Mouse (Mus musculus) lung, adult 2 months (tissue): ENCODE results near the gene Bcas3. TPM values are rescaled to one million over a fixed set of nuclear protein-coding genes. Genes with fewer than 3 reads are reported as not detected.

Experiments
- DNase-seq: peaks from one replicate; pipeline ENCODE4 v3.0.0; 2022
- H3K4me1 ChIP-seq: fragments of 200-500 bp; 2 replicates; pipeline ENCODE4 v1.6.1; 2011; ENCODE audit warnings: low read length; ENCODE audit not compliant: control insufficient read depth, insufficient read depth
- H3K4me3 ChIP-seq: fragments of 200-500 bp; replicated peaks from 2 replicates; pipeline ENCODE3; 2011; ENCODE audit warnings: low read depth, mild to moderate bottlenecking, control low read depth, low read length; ENCODE audit errors: extremely low read depth
- CTCF ChIP-seq: fragments of 200-500 bp; IDR thresholded peaks from 2 replicates; pipeline ENCODE4 v1.5.1; 2011; ENCODE audit warnings: mild to moderate bottlenecking, low read length, control low read depth; ENCODE audit not compliant: insufficient read depth
- POLR2A ChIP-seq: fragments of 200-500 bp; IDR thresholded peaks from 2 replicates; pipeline ENCODE4 v1.6.1; 2011; ENCODE audit warnings: low read depth, mild to moderate bottlenecking, control low read depth, low read length, borderline replicate concordance; ENCODE audit errors: extremely low read depth
- WGBS: fragments of 180-500 bp; shearing (Covaris S2); methylation state at CpG from one replicate; pipeline ENCODE4 v1.1.7; 2018; 5-methylcytosine and 5-hydroxymethylcytosine counted together
- polyA plus RNA-seq: library from polyadenylated mRNA; depleted of rRNA; stranded (reverse); fragments of >200 nt; gene quantifications from 2 replicates; pipeline ENCODE4 v1.2.3, GENCODE M21; 2012

The Bcas3 gene
- polyA plus RNA-seq, 1 experiment, result 55.7 TPM

- 23% methylated on average over 67 of the region's 67 CpGs for WGBS
- H3K4me1 ChIP-seq, result peaks cover 2% of the 10 kb centered on the region; the same call in 1 of the 2 replicates
- no peak for TF ChIP-seq POLR2A
- TF ChIP-seq CTCF, result no peak
- no peak for DNase-seq
- H3K4me3 ChIP-seq, result peak overlapping the region; percentile 77
Observed at GRCm38 (mm10) chr11:85837648-85838423, 484.9 kb downstream of the Bcas3 start.

- no peak for DNase-seq
- TF ChIP-seq CTCF, result no peak
- 40% methylated on average over 20 of the region's 20 CpGs for WGBS
- Histone ChIP-seq H3K4me3 (peak overlapping the region; percentile 77), H3K4me1 (peaks cover 4% of the 10 kb centered on the region; the same call in 1 of the 2 replicates)
Observed at GRCm38 (mm10) chr11:85838424-85839257, 485.7 kb downstream of the Bcas3 start.

- H3K4me3 ChIP-seq, result peak overlapping the region; percentile 77
- H3K4me1 ChIP-seq, result peaks cover 4% of the 10 kb centered on the region; the same call in 1 of the 2 replicates
- WGBS, result 54% methylated on average over 7 of the region's 7 CpGs
- TF ChIP-seq CTCF (no peak), POLR2A (no peak)
- DNase-seq, result no peak
Observed at GRCm38 (mm10) chr11:85839258-85840030, 486.5 kb downstream of the Bcas3 start.

- peak overlapping the region; percentile 36 for H3K4me3 ChIP-seq
- DNase-seq, result no peak
- 42% methylated on average over 27 of the region's 27 CpGs for WGBS
- peaks cover 4% of the 10 kb centered on the region; the same call in 1 of the 2 replicates for H3K4me1 ChIP-seq
- TF ChIP-seq CTCF (no peak), POLR2A (no peak)
Observed at GRCm38 (mm10) chr11:85840031-85840802, 487.2 kb downstream of the Bcas3 start.

GRCm38 (mm10) chr11:85840803-85841145 is 487.8 kb downstream of the Bcas3 start:
- TF ChIP-seq CTCF, result no peak
- TF ChIP-seq POLR2A, result no peak
- DNase-seq, result no peak

GRCm38 (mm10) chr11:85841211-85841681 is 488.3 kb downstream of the Bcas3 start:
- WGBS, result 35% methylated on average over 8 of the region's 8 CpGs
- DNase-seq, result peak; percentile 38
- Histone ChIP-seq H3K4me1 (peaks cover 4% of the 10 kb centered on the region; the same call in 1 of the 2 replicates), H3K4me3 (peak overlapping the region; percentile 36)
- peak; percentile 67; the same call in 1 of the 2 replicates for TF ChIP-seq POLR2A
- TF ChIP-seq CTCF, result no peak

More at GRCm38 (mm10) chr11:85840803-85841145, 487.8 kb downstream of the Bcas3 start:
- WGBS, result 34% methylated on average over 21 of the region's 21 CpGs
- Histone ChIP-seq H3K4me1 (peaks cover 4% of the 10 kb centered on the region; the same call in 1 of the 2 replicates), H3K4me3 (peak overlapping the region; percentile 36)

- WGBS, result 2% methylated on average over 32 of the region's 32 CpGs
- peak; percentile 53 for TF ChIP-seq CTCF
- peak; percentile 27; the same call in 1 of the 2 replicates for TF ChIP-seq POLR2A
- peak overlapping the region; percentile 17 for H3K4me3 ChIP-seq
- peak; percentile 66 for DNase-seq
- H3K4me1 ChIP-seq, result peaks cover 4% of the 10 kb centered on the region; the same call in 1 of the 2 replicates
Observed at GRCm38 (mm10) chr11:85841980-85842379, 489.0 kb downstream of the Bcas3 start.

GRCm38 (mm10) chr11:85842596-85843346 is 489.8 kb downstream of the Bcas3 start:
- peak overlapping the region; percentile 6 for H3K4me3 ChIP-seq
- H3K4me1 ChIP-seq, result peaks cover 8% of the 10 kb centered on the region; the same call in 1 of the 2 replicates
- DNase-seq, result peak; percentile 17
- no peak for TF ChIP-seq CTCF
- peak; percentile 66; the same call in 1 of the 2 replicates for TF ChIP-seq POLR2A
- 9% methylated on average over 24 of the region's 24 CpGs for WGBS
